Mouse (Mus musculus) cerebellum, adult 11 months (tissue): ENCODE results near the gene Sv2c.

Experiments
- DNase-seq: peaks from one replicate; pipeline ENCODE4 v3.0.0; 2022

The Sv2c gene

DNA sequence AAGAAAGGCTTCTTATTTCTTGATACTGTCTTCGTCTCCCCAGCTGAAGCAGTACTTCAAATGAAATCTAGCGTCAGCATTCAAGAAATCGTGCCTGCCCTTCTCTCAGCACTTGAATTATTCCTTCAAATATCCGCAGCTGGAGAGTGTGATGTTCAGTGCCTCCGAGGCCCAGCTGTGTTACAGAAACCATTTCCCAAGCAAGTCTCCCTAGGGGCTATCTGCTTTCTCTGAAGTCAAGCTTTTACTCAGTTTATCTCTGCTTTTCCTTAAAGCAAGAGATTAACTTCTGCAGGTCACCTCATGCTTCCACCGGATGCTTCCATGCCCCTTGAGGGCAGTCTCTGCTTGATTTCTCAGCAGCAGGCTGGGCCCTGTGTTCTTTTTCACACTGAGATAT is 166.8 kb downstream of the Sv2c start:
- no peak for DNase-seq

- DNase-seq, result no peak
Measured at GRCm38 (mm10) chr13:95965162-95965561, 167.2 kb downstream of the Sv2c start.

GRCm38 (mm10) chr13:95964226-95964625 is 168.2 kb downstream of the Sv2c start:
- DNase-seq, result no peak

DNA sequence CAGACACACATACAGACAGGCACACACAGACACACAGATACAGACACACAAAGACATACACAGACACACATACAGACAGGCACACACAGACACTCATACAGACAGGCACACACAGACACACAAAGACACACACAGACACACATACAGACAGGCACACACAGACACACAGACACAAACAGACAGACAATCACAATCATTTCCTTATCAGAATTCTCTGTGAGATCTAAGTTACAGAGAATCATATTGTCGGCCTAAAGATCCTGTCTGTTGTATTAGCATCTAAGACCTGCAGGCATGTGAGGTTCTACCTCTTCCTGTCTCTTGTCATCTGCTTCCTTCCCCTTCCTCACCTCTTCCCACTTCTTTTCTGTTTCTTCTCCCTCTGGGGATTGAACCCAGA is 168.7 kb downstream of the Sv2c start:
- DNase-seq, result no peak

GRCm38 (mm10) chr13:95961905-95962304 is 170.5 kb downstream of the Sv2c start:
- DNase-seq, result no peak

DNA sequence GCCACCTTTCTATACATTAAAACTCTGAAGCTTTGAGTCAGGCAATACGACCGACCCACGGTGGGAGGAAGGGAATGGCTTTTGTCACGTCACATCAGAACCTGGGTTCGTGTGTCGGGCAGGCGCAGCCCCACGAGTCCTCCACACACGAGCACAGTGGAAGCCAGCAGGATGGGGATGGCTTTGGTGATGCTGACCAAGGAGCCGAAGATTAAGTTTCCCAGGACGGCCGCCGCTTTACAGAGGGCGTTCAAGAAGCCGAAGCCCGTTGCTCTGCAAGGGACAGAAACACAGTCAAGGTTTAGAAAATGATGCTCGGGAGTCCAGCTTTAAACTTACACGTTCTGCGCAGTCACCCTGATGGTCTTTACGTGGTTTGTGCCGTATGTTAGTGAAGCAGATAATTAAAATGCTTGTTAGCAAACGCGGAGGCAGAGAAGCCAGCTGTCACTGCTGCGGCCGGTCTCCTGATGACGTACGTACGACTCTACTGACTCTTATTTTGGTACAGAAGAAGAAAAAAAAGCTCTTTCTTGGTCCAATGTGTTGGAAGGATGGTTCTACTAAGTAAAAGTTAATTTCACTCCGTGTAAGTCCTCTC is 171.1 kb downstream of the Sv2c start:
- DNase-seq, result no peak

DNA sequence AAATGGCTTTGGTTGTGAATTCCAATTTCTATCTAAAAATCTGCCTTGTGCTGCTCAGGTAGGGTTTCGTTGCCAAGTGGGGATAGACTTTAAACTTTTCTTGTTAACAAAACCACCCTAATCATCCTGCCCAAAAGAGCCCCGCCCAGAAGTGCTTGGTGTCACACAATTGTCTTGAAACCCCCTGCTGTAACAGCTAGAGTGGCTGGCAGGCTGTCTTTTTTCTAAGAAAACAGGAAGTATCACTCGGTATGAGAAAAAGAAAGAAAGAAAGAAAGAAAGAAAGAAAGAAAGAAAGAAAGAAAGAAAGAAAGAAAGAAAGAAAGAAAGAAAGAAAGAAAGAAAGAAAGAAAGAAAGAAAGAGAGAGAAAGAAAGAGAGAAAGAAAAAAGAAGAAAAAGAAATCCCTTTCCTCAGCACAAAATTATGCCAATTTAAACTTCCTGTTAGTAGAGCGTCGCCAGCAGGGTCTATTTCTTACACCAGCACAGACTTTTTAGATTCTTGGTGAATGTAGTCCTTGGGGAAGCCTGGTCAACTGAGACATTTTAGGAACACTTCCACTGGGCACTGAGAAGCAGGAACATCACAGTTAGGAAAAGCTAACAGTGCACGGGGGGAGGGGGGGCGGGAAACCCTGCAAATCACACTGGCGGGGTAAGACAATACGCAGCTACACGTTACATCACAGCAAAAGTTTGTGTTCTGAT is 171.7 kb downstream of the Sv2c start:
- DNase-seq, result no peak

DNA sequence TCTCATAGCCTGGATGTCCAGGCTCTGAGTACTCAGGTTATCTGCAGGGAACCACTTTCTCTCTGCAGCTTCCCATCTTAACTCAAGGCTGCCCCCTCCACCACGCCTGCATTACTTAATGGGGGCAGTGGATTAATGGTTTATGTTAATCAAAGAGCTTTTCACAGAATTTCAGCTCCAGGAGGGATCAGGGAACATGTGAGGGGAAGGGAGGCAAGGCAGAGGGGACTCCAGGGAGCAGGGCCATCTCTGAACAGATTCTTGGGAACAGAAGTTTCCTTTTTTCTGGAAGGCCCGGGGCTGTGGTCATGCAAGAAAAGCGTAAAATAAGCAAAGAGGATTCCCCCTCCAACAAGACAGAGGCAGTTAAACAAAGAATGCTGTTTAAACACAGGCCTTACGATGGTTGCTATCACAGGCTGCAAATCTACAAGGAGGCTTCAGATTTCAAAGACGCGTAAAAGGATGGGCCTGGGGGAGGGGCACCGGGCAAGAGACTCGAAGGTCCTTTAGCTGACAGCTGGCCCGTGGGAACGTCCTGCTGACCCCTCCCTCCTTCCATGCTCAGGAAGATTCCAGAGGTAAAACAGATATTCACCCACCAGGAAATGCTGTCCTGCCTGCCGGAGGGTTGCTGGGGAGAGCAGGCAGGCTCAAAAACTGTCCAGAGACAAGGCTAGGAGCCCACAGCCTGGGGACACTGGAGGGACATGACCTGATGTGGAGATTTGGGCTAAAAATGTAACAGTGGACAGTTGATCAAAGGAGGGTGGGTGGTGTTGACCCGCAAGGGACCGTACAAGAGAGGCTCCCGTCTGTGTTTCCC is 172.5 kb downstream of the Sv2c start:
- no peak for DNase-seq

DNA sequence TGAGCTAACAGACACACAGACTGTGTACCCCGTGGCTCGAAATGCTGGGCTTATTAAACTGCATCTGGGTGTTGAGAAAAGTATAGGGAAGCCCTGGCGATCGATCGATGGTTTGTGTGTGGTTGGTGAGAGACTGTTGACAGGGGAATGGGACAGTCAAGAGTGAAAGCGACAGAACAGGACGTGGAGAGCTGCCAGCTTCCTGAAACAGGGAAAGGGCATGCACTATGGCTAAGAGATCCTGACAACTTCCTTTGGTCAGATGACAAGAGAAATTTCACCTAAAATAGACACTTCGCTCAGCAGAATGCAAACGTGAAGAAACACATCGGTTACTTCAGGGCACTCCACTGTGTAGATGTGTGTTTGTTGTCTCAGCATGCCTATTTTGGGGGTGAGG is 175.2 kb downstream of the Sv2c start:
- no peak for DNase-seq

GRCm38 (mm10) chr13:95956327-95956781 is 176.0 kb downstream of the Sv2c start:
- no peak for DNase-seq

DNA sequence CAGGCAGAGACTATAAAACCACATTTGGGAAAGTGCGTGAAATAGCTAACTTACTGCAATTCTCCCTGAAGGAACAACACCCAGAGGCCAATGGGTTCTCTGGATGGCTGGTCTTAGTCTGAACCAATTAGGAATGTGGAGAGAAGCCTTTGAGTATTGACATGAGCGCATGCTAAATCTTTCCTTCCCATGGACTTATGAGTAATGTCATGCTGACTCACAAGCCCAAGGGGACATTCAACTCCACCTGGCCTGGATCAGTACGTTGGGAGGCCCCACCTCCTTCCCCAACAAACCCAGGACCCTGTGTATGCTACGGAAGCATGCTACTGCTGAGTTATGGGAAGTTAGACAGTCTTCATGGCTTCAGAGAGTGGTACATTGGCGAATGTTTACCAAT is 177.2 kb downstream of the Sv2c start:
- DNase-seq, result no peak

- no peak for DNase-seq
Measured at GRCm38 (mm10) chr13:95953636-95954035, 178.7 kb downstream of the Sv2c start.

DNA sequence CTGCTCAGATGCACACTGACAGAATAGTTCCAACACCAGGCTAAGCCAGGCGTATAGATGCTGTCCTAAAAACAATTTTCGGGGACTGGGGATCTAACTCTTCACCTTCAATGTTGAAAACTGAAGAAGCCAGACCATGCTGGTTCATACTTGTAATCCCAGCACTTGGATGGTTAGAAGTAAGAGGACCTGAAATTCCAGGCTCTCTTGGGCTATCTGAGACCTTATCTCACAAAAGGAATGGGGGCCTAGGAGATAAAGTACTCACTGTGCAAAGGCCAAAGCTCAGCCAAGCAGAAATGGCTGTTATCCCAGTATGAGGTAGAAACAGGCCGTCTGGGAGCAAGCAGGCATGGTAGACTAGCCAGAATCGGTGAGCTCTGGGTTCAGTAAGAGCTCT is 180.1 kb downstream of the Sv2c start:
- DNase-seq, result no peak

- no peak for DNase-seq
Measured at GRCm38 (mm10) chr13:95951098-95951894, 181.1 kb downstream of the Sv2c start.

- no peak for DNase-seq
Measured at GRCm38 (mm10) chr13:95950434-95951091, 181.8 kb downstream of the Sv2c start.

DNA sequence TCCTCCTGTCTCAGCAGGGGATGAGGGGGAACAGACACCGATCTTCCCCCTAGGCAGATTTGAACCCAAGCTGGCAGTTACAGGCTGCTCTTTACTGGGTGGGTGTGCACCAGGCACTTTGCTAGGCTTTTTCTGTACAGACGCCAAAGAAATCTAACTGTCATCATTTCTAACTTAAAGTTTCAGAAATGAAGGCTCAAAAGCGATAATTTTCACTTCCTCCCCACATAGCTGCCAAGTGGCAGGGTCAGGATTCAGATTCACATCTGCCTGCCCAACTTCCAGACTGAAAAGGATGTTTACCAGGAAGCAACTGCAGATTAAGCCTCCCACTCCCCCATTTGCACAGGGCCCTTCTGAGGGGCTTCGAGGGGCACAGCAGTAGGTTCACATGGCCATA is 183.0 kb downstream of the Sv2c start:
- no peak for DNase-seq

DNA sequence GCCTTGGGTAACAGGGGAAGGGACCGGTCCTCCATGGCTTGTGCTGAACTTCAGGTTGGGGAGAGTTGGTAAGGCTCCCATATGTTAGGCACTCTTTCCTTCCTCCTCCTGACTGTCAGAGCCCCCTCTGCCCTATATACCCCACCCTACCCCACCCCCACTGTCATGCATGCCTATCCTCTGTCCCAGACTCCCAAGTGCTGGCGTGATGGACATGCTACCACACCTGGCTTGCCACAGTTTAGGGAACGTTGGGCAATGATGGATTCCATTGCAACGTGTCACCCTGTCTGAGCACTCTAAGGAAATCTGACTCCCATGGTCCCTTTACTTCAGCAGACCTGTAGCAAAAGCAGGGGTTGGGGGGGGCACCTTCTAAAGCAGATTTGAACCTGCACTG is 183.6 kb downstream of the Sv2c start:
- DNase-seq, result no peak

DNA sequence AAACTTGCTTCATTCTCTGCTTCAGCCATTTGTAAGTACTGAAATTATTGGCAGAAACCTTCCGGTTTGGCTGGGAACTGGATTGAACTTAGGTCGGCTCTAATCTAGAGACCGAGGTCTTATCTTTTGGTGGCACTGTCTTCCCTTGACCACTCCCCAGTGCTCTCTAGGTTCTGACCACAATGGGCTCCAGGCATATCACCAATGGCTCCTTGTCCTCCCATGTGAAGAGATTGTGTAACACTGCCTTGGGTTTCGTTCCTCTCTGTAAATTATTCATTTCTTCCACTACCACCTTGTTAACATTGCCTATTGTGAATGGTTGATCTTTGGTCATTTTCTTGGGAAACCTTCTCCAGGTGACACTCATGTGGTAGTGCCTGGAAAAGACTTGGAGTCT is 184.0 kb downstream of the Sv2c start:
- DNase-seq, result no peak

DNA sequence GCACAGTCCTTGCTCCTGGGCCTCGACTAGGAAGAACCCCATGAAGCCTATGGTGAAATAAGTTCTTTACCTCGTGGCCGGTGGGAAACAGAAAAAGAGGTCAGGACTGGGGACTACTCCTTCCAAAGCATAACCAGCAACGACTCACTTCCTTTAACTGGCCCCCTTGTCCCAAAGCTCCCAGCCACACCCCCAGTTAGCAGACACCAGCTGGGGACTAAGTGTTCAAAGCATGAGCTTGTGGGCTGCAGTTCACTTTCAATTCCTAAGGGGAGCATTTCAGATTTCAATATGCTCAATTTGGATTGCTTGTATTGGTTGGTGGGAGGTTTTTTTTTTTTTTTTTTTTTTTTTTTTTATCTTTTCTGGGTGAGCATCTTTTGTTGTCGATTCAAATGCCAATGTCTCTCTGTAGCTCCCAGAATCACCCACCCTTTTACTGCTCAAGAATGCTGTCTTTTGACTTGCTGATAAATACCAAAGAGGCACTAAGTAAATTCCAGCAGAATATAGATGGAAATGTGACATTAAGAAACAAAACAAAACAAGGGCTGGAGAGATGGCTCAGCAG is 186.4 kb downstream of the Sv2c start:
- DNase-seq, result no peak

GRCm38 (mm10) chr13:95944621-95945020 is 187.8 kb downstream of the Sv2c start:
- DNase-seq, result no peak

DNA sequence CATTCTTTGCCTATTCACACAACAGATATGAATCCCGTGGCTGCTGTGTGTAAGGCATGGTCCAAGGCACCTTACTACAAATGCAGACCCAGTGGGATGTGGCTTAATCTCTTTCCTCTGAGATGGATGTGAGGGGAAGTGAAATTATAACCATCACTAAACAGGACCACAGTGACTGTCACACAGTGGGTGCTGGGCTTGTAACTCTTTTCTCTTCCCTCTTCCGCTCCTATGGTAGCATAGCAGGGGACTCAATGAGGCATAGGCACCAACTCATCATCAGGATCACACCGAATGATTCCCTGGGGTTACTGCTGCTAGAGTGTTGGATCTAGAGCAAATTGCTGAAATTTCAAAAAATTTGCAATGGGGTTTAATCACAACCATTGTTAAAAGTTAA is 188.5 kb downstream of the Sv2c start:
- no peak for DNase-seq

- DNase-seq, result no peak
Measured at GRCm38 (mm10) chr13:95942587-95942986, 189.8 kb downstream of the Sv2c start.
